Mouse (Mus musculus) bone marrow, adult 2 months (tissue): ENCODE measurements at regions not wholly inside any gene's neighbourhood (a gene's known extent, or its start where the extent isn't known, plus 50 kb on each side); places are given as distances from the start of the nearest gene placed in this dataset.

Source experiments
- CTCF ChIP-seq: fragments of 200-500 bp; IDR thresholded peaks from 2 replicates; pipeline ENCODE4 v1.5.1; 2011; ENCODE audit warnings: low read length, control low read depth; ENCODE audit not compliant: control insufficient read depth, insufficient read depth
- POLR2A ChIP-seq: fragments of 200-500 bp; IDR thresholded peaks from 2 replicates; pipeline ENCODE4 v1.6.1; 2011; ENCODE audit warnings: low read depth, mild to moderate bottlenecking, control low read depth, low read length, borderline replicate concordance; ENCODE audit not compliant: control insufficient read depth

DNA sequence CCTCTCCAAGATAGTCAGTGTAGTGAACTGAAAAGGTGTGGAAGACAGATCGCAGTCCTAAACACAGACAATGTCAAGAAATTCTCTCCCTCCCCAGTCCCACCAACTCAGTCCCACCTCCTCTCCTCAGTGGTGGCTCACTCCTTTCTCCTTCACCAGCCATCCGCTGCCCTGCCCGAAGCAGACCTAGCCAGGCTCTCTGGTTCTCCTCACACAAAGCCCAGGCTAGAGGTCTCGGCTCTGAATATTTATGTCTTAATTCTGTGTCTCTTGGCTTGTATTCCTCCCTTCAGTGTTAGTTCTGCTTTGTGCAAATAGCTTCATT lies 276.1 kb downstream of the Rngtt start:
- TF ChIP-seq CTCF (no peak), POLR2A (no peak)
